Mouse (Mus musculus): Measurements from ENCODE around the gene Vezf1.

GRCm38 (mm10) chr11:88030836-88031235 lies 37.2 kb upstream of the Vezf1 start:
- TF ChIP-seq GATA1 (IDR thresholded peaks at IDR 0.05; ENCODE audit: low read length) (no peak), TAL1 (IDR thresholded peaks at IDR 0.05; ENCODE audit: low read length) (no peak)
